Mouse (Mus musculus) c-Kit-negative CD71-positive TER-119-positive erythroid progenitor cells, embryonic 14.5 days (primary cell): ENCODE data around the gene Slx4.
"Not testable (repeated sequence)": the region's sequence is repeated elsewhere in the genome, so short reads cannot be mapped to it uniquely, and the experiment has no call there.

Experiments used
- DNase-seq: peaks from one replicate; pipeline ENCODE4 v3.0.0-alpha.2; 2013; ENCODE audit warnings: low read depth, low spot score

Gene Slx4

DNA sequence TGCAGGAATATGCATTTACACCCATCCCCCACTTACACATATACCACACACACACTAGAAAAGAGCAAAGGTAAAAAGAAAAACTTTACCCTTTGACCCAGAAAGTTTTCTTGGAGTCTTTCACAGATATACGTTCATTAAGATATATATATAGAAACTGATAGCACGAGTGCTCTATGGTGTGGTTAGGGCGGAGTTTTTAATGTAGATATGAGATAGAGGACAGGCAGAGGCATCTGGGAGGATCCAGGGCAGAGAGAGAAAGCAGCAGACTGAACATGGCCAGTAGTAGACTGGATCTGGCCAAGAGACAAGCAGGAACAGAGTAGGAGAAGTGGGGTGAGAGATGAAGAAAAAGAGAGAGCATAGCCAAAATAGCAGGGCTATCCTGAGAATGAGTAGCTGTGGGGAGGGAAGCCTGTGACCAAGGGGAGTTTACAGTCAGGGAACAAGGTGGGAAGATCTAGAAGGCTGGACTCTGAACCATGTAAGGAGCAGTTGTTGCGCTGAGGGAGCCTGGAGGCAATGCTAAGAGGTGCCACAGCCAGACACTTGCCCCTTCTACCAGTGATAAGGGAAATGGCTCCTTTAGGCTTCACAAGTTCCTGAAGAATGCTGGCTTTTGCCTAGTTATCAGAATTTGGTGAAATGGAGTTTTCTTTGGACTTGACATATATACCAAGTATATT lies 9.5 kb upstream of the Slx4 start:
- peak; percentile 22 for DNase-seq

DNA sequence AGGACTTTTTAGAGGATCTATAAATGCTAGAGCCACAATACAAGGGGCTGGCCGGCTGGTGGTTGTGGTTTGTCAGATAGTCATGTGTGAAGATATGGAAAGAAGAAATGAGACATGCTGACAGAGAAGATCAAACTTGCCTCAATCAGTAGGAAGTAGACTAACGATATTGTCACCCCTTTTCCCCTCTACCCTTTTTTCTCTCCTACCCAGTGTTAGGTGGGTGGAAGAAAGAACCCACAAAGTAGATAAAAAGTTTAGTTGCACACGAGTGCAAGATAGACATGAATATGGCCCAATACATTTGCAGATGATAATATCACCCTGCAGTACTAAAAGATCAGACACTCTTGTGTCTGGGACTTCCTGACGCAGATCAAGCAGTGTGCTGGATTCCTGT lies 15.2 kb downstream of the Slx4 start:
- no peak for DNase-seq

DNA sequence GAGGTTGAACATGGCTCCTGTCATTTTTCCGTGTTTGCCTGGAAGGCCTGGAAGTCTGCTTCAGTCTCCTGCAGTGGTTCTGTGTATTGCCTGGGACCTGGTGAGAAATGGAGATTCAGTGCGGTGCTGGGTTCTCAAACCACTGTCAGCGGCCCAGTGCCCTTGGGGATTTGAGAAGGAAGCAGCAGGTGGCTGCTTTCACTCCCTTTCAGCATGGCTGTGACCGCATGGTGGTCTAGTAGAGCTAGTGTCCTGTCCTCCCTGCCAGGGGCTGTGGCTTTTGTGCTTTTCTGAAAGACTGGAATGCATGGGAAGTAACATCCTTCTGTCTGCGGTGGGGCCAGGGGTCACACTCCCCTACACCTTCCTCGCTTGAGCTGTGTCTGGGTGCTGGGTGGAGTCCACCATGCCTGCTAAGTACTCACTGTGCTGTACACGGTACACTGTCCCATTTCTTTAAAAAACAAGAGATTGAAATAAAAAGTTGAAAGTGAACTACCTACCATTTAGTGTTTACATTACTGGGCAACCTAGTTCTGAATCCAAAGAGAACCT lies 20.3 kb downstream of the Slx4 start:
- DNase-seq: no peak

DNA sequence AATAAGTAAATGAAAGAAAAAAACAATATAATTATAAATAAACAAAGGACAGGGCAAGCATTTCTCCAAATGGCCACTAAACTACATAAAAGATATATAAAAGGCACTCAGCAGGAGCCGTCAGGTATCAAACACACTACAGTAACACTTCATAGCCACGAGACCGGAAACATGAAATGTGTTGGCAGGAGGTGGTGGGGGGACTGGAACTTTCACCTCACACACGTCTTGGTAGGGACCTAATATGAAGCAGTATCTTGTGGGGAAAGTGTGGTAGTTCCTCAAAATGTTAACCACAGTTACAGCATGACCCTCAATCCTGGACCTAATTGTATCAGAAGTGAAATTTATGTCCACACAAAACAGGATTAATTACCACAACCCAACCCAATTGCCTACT lies 21.4 kb downstream of the Slx4 start:
- DNase-seq: no peak

DNA sequence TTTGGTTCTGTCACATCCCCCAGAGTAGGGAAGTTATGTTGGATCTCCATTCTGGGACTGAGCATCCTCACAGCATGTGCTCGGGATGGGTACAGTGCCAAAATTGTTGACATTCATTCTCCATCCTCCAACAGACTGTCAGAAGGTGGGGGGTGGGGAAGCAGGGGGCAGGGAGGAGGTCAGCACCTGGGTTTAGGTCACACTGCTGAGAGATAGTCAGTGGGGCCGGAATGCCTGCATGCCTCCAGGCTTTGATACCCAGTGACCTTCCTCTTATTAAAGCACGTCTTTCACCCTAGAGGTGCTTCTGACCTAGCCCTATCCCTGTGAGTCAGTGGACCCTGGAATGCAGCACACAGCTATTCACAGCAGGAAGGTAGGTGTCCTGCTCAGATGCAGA lies 26.9 kb downstream of the Slx4 start:
- no peak for DNase-seq

DNA sequence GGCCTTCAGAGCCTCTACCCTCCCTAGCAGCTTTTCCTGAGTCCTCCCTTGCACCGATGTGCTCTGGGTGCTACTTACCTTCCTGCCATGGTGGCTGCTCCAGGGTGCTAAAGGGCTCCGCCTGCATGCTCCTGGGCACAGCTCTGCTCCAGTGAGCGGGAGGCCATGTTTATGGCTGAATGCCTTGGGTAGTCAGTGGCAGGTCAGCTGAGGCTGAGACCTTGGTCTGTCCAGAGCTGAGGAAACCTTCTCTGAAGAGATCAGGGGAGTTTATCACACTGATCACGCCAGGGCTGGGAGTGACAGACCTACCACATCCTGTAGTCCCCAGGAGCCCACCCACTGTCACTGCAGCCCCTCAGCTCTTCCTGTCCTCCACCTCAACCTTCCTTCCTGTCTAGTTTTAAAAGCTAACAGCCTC lies 27.3 kb downstream of the Slx4 start, which contains the start of gene Nlrc3:
TSS of gene Nlrc3 (minus strand) at position 382 of the 421 bp plus-strand sequence.
- no peak for DNase-seq

DNA sequence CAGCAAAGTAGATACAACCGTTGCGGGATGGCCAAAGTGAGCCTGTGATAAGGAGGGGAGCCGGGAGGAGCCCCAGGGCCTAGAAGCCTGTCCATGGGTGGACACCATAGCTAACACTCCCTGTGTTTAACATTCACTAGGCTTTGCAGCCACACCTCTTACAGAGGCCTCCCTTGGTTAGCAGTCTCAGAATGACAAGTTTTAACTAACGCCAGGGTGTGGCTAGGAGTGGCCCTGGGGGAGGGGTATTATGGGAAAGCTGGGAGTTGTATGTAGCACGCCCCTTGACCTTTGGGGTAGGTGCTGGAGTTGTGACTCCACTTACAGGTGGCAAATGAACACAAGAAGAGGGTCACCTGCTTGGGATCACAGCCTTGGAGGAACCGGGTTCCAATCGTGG lies 27.9 kb downstream of the Slx4 start:
- no peak for DNase-seq

DNA sequence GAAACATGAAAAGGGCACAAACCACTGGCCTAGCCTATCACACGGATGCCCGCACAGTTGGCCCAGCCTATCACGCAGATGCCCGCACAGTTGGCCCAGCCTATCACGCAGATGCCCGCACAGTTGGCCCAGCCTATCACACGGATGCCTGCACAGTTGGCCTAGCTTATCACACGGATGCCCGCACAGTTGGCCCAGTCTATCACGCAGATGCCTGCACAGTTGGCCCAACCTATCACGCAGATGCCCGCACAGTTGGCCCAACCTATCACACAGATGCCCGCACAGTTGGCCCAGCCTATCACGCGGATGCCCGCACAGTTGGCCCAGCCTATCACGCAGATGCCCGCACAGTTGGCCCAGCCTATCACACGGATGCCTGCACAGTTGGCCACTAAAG lies 29.1 kb downstream of the Slx4 start:
- DNase-seq: not testable (repeated sequence)

DNA sequence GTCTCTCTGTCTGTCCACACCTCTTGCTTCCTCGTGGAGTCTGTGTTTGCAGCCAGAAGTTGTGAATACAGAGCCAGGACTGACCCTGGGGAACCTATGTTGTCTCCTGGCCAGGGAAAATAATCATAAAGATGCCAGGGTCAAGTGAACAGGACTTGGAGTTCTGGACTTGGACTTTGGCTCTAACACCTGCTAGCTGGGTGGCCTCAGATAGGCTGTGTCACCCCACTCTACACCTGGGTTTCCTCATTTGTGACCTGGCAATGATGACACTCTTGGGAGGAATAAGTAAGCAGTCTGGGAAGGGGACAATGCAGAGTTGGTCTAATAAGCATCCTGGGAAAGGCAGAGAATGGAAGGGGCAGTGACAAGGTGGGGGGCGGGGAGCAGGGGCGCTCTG lies 38.0 kb downstream of the Slx4 start:
- DNase-seq: no peak

DNA sequence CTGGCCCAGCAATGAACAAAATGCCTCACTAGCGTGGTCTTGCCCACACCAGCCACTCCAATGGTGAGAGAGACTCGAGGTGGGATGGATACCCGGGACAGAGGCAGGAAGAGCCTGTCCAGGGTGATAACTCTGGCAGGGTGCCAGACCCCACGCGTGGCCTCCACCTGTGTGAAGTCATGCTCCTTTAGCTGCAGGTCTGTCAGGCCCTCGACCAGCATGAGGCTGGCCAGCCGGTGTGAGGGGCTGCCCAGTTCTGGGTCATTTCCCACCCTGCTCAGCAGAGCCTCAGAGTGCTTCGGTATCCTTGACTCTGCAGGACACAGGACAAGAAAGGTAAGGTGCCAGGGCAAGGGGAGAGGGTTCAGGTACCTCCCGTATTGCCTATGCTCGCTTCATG lies 38.6 kb downstream of the Slx4 start:
- DNase-seq: no peak

DNA sequence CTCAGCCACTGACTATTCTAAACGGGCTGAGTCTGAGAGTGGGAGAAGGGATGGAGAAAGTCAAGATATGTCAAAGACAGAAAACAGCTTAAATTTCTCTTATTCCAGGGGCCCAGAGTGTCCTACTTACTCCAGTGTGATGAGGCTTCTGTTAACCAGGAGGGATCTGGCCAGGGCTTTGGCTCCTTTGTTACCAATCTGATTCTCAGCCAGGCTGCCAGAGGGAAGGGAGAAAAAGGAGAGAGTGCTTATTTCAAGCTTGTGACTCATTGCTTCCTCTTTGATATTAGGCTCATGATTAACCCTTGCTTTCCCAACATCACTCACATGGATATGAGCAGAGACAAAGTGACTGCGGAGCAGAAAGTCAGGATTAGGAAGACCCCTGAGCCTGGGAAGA lies 44.3 kb downstream of the Slx4 start:
- no peak for DNase-seq

DNA sequence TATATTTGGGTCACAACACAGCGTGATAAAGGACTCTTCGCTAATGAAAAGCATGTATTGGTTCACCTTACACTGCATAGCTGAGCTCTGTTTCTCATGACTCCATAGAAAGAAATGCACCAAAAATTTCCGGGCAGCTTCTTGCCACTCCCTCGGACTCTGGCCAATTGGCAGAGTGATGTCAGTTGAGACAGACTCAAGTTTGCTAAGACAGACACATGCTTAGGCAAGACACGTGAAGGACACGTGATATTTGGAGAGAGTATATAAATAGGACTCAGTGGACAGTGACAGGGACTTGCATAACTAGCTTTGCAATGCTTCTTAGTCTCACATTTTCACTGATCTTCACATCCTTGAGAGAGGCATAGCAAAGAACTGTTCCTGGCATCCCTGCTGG lies 47.2 kb downstream of the Slx4 start:
- DNase-seq: no peak

DNA sequence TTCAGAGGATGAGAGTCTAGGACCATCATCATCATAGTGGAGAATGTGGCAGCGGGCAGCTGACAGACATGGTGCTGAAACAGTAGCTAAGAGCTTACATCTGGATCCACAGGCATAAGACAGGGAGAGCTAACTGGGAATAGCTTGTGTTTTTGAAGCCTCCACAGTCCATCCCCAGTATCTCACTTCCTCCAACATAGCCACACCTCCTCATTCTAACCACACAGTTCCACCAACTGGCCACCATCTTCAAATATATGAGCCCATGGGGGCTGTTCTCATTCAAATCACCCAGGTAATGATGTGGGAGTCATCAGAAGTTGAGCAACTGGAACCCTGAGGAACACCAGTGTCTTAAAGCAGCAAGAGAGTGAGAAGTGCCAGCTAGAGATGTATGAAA lies 52.4 kb downstream of the Slx4 start:
- no peak for DNase-seq

DNA sequence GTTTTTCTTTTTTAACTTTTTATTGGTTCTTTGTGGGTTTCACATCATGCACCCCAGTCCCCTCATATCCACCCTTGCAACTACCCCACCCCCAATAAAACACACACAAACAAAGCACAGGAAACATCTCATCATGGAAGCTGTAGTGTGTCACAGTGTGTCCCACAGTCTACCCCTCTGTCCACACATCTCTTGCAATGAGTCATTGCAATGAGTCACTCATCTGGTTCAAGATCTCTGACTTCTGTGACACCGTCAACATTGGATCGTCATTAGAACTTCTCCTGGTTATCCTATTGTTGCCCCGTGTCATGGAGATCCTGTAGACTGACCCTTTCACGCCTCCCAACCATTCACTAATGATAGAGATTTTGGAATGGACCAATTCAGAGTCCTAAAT lies 68.9 kb downstream of the Slx4 start:
- DNase-seq: no peak

DNA sequence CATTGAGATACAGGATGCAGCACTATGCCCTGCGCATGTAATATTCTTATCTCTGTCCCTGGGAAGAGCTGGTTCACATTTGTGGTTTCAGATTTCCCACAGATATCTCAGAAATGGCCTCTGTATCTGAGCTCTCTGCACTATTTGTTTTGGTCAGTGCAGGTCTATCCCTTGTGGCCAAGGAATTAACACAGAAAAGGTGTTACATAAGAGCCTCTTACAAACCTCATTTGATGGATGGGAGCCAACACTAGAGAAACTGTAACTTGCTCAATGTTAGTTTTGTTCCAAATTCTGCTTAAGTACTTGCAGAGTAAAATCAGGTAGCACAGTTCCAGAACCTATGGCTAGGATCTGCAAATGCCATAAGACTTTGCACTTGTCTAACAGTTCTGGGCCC lies 69.5 kb downstream of the Slx4 start:
- no peak for DNase-seq

DNA sequence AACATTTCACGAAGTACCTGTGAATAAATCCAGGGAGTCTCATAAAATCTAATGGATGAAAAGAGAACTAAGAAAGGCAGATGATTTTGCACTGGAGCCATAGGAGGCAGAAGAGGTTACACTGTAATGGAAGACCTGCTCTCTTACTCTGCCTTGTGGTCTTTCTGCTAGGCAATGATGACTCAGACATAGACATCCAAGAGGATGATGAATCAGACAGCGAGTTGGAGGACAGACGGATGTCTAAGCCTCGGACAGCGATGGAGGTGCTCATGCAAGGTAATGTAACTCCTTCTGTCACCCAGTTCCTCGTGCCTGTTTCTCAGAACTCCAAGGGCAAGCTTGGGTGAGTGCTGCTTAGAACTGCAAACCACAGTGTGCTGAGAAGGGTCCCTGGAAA lies 70.0 kb downstream of the Slx4 start:
- DNase-seq: no peak

DNA sequence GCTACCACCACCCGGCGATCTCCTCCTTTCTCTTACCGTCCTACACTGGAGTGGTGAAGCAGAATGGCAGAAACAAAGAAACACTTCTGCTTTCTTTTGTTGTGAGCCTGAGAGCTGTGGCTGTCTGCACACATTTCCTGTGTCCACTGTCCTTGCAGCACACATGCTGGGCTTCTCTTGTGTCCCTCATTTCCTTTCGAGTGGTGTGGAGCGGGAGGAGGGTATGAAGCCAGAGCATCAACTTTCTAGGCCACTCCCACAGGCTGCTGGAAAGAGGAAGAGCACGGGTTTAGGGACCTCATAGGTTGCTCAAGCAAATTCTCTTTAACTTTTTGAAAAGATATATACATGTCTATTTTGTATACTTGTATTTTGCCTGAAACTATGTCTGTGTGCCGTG lies 74.4 kb downstream of the Slx4 start:
- DNase-seq: no peak
